In the genomic region with DNA sequence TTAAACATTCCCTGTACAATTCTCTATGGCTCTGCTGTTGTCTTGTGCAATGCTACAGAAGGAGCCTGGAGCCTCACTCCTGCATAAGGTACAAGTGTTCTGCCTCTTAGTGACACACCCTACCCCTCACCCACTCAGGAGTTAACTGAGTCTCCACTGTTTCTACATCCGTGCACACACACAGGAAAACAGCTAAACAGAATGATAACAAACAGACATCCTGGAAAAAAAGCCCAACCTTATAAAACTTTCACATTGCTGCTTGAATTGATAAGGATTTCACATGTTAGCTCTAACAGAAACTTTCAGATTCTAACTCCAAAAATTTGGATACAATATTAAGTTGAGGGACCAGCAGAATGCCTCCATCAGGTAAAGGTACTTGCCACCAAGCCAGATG, we compare ENCODE assay signal across 27 mouse cellular contexts. TPM values are rescaled to one million over a fixed set of nuclear protein-coding genes. Genes with fewer than 3 reads are reported as not detected.
DNase-seq lines count a peak whose midpoint lies in the region; ATAC-seq and TF ChIP-seq lines count a peak whose summit lies in the region.
"Had no signal": no experiment of that assay in that cellular context is flagged by ENCODE, and none has a peak within 500 bp of the region (broad histone marks: within the 10 kb centered on the region; RNA-seq: fewer than 3 reads in every experiment).

No protein-coding gene starts in this region.

- no peaks in the 10 kb centered on the region for H3K4me1 ChIP-seq in lung, postnatal 0 days (ENCODE audit: insufficient read depth, low read depth, low read length)
- peaks cover 0 to 3% of the 10 kb centered on the region in 2 experiments; a peak in 2 of 4 replicates for H3K4me1 ChIP-seq in MEL (ENCODE audit: control insufficient read depth in 1 of 2, insufficient read depth in 2 of 2, low read length in 2 of 2)
- no peaks in the 10 kb centered on the region for H3K4me1 ChIP-seq in midbrain, postnatal 0 days (ENCODE audit: insufficient read depth, low read length)

- no peaks in the 10 kb centered on the region for H3K79me2 ChIP-seq in MEL (ENCODE audit: control insufficient read depth, insufficient read depth, low read length, poor library complexity)

- TF ChIP-seq EP300 in lung, postnatal 0 days (IDR thresholded peaks at IDR 0.05), result no peak
- TF ChIP-seq EP300 in MEL (IDR thresholded peaks at IDR 0.05; ENCODE audit: low read depth in 1 of 2, low read length in 2 of 2), result peak; percentile 57 to 60

- WGBS in lung, postnatal 0 days, result 26% methylated on average over 1 of the region's 1 CpGs
- 58% methylated on average over 1 of the region's 1 CpGs for WGBS in midbrain, postnatal 0 days

- H3K4me2 ChIP-seq in lung, postnatal 0 days (replicated peaks; ENCODE audit: low read depth, low read length), result no peak overlapping the region
- H3K4me2 ChIP-seq in midbrain, postnatal 0 days (ENCODE audit: low read depth, low read length, poor library complexity, severe bottlenecking), result no peak overlapping the region

- no peak for TF ChIP-seq RAD21 in MEL (IDR thresholded peaks at IDR 0.05; ENCODE audit: low read depth, low read length)

- H3K27me3 ChIP-seq in lung, postnatal 0 days (replicated peaks; ENCODE audit: insufficient read depth, low read length), result no peaks in the 10 kb centered on the region
- no peaks in the 10 kb centered on the region for H3K27me3 ChIP-seq in MEL (ENCODE audit: control insufficient read depth in 1 of 2, insufficient read depth in 2 of 2, low read length in 2 of 2)
- H3K27me3 ChIP-seq in midbrain, postnatal 0 days (ENCODE audit: insufficient read depth, low read length), result no peaks in the 10 kb centered on the region
- H3K27me3 ChIP-seq: CH12.LX had no signal

- no peak overlapping the region for H3K27ac ChIP-seq in lung, postnatal 0 days (ENCODE audit: low read length)
- no peak overlapping the region for H3K27ac ChIP-seq in MEL (ENCODE audit: control insufficient read depth, low read depth, low read length)
- H3K27ac ChIP-seq in midbrain, postnatal 0 days (ENCODE audit: low read depth, low read length), result no peak overlapping the region

- no peak overlapping the region for H3K4me3 ChIP-seq in lung, postnatal 0 days (ENCODE audit: low read depth, low read length)
- H3K4me3 ChIP-seq in MEL (ENCODE audit: control insufficient read depth in 1 of 2, insufficient read depth in 1 of 2, low read depth in 2 of 2, low read length in 2 of 2), result no peak overlapping the region
- no peak overlapping the region for H3K4me3 ChIP-seq in midbrain, postnatal 0 days (ENCODE audit: low read depth, low read length)

- no peak for TF ChIP-seq CTCF in lung, postnatal 0 days (IDR thresholded peaks at IDR 0.05)
- TF ChIP-seq CTCF in MEL (IDR thresholded peaks at IDR 0.05 in 2 of 3, conservative IDR thresholded peaks at IDR 0.05 in 1 of 3; ENCODE audit: control insufficient read depth in 1 of 3, insufficient read depth in 1 of 3, low read depth in 2 of 3, low read length in 3 of 3, poor library complexity in 1 of 3, severe bottlenecking in 1 of 3), result no peak
- TF ChIP-seq CTCF in midbrain, postnatal 0 days (IDR thresholded peaks at IDR 0.05), result no peak

- no peaks in the 10 kb centered on the region for H3K36me3 ChIP-seq in lung, postnatal 0 days (ENCODE audit: insufficient read depth, low read length)
- no peaks in the 10 kb centered on the region for H3K36me3 ChIP-seq in MEL (ENCODE audit: control insufficient read depth in 1 of 2, insufficient read depth in 2 of 2, low read length in 2 of 2)
- no peaks in the 10 kb centered on the region for H3K36me3 ChIP-seq in midbrain, postnatal 0 days (ENCODE audit: insufficient read depth, low read length)
- H3K36me3 ChIP-seq: G1E had no signal

- peak; percentile 10 for DNase-seq in lung, postnatal 36 days
- no peak for DNase-seq in lung, postnatal 0 days (ENCODE audit: low spot score)
- DNase-seq in 416B (ENCODE audit: low read depth), result peak; percentile 8
- DNase-seq in MEL (ENCODE audit: low read depth, low spot score), result peak; percentile 25
- peak; percentile 5 for DNase-seq in MEL-GATA-1-ER (ENCODE audit: extremely low read depth, low read depth)
- no peak for DNase-seq in midbrain, postnatal 0 days (ENCODE audit: low spot score)
- no peak for DNase-seq in cerebellum, postnatal 25 days
- DNase-seq in embryo, embryonic 9.5 days (ENCODE audit: extremely low spot score), result no peak
- DNase-seq: adrenal gland, adult 2 months; adrenal gland, adult 8-10 months; adrenal gland, postnatal 10 days; adrenal gland, postnatal 14 days; adrenal gland, postnatal 25 days; adrenal gland, postnatal 36 days; B cell, adult 2 months; cerebellum, adult 11 months; cerebellum, adult 11-12 months; cerebellum, adult 18-20 months; cerebellum, adult 2 months; cerebellum, adult 8-10 months had no signal

- ATAC-seq in lung, postnatal 0 days, result no peak
- ATAC-seq in midbrain, postnatal 0 days (ENCODE audit: low FRiP score), result no peak
- ATAC-seq: activated CD4-positive, CD25-positive, alpha-beta regulatory T cell, adult 4 months; CD4-positive, CD25-positive, alpha-beta regulatory T cell, adult 4 months; Patski had no signal

- no peak for TF ChIP-seq POLR2A in MEL (IDR thresholded peaks at IDR 0.05; ENCODE audit: control insufficient read depth in 1 of 2, insufficient read depth in 1 of 2, low read depth in 1 of 2, low read length in 2 of 2, poor library complexity in 1 of 2)

- H3K9ac ChIP-seq in lung, postnatal 0 days (replicated peaks; ENCODE audit: low read depth), result no peak overlapping the region
- H3K9ac ChIP-seq in MEL (ENCODE audit: control insufficient read depth, low read depth, low read length, poor library complexity, severe bottlenecking), result no peak overlapping the region
- no peak overlapping the region for H3K9ac ChIP-seq in midbrain, postnatal 0 days (replicated peaks; ENCODE audit: low read length, poor library complexity, severe bottlenecking)

- no peaks in the 10 kb centered on the region for H3K9me3 ChIP-seq in lung, postnatal 0 days (ENCODE audit: low read length)
- H3K9me3 ChIP-seq in MEL (replicated peaks; ENCODE audit: insufficient read depth, low read length), result no peaks in the 10 kb centered on the region
- no peaks in the 10 kb centered on the region for H3K9me3 ChIP-seq in midbrain, postnatal 0 days (ENCODE audit: low read length)
- H3K9me3 ChIP-seq: G1E had no signal

TF ChIP-seq in MEL, 35 proteins besides CTCF, POLR2A, EP300 and RAD21:
- TF ChIP-seq TCF12 (IDR thresholded peaks at IDR 0.05; ENCODE audit: low read depth, low read length) (no peak), ZNF384 (IDR thresholded peaks at IDR 0.05; ENCODE audit: low read depth, low read length) (no peak), CHD2 (IDR thresholded peaks at IDR 0.05; ENCODE audit: low read length) (no peak), ZMIZ1 (IDR thresholded peaks at IDR 0.05; ENCODE audit: low read depth, low read length) (no peak), CHD1 (IDR thresholded peaks at IDR 0.05; ENCODE audit: low read depth, low read length) (no peak), MYB (IDR thresholded peaks at IDR 0.05; ENCODE audit: low read depth, low read length) (peak; percentile 27; the same call in 1 of the 2 replicates), ETS1 (IDR thresholded peaks at IDR 0.05; ENCODE audit: low read depth, low read length) (no peak)
TF ChIP-seq in MEL: peak in this region for 1.

RNA-seq across cellular contexts. Expression of a gene that starts 17.0 kb away (rescaled TPM):
- polyA plus RNA-seq in lung, postnatal 0 days (2015; fragmentation: Nextera tagmentation; extraction: Ambion mirVana), result 2.3 and 2.7 TPM in 2 replicates
- not detected in 2 replicates for total RNA-seq in MEL (2012; rRNA removed)
- polyA plus RNA-seq in MEL (2012; ENCODE audit: insufficient read depth in 1 of 2, insufficient read length in 2 of 2, low read depth in 1 of 2, low replicate concordance in 2 of 2, missing spikeins in 1 of 2), result not detected
- total RNA-seq in midbrain, postnatal 0 days (2014; rRNA removed), result 0.11 and 0.19 TPM in 2 replicates
- polyA plus RNA-seq in midbrain, postnatal 0 days (2015; fragmentation: Nextera tagmentation; extraction: Ambion mirVana), result 0.83 and 1.1 TPM in 2 replicates
- total RNA-seq: CH12.LX, ES-E14, G1E had no signal
- polyA plus RNA-seq: activated CD4-positive, CD25-positive, alpha-beta regulatory T cell, adult 4 months; C2C12; CD4-positive, CD25-positive, alpha-beta regulatory T cell, adult 4 months; G1E had no signal

Comparison
In these comparisons a context has a peak if more than half of its experiments do, and no peak if none do; other contexts are left out.
1. DNase-seq: peak in lung, postnatal 36 days (single experiment), 416B (single experiment), MEL (single experiment) and MEL-GATA-1-ER (single experiment); none in lung, postnatal 0 days (single experiment), midbrain, postnatal 0 days (single experiment), cerebellum, postnatal 25 days (0 of 2) and embryo, embryonic 9.5 days (single experiment).